Mouse (Mus musculus) activated CD4-positive, CD25-positive, alpha-beta regulatory T cell (primary cell): Measurements from ENCODE around the gene Tagap. TPM values are rescaled to one million over a fixed set of nuclear protein-coding genes. Genes with fewer than 3 reads are reported as not detected.

ENCODE experiments used
- polyA plus RNA-seq, 2 experiments: library from polyadenylated mRNA; unstranded; fragments of 100-300 nt; shearing (Covaris generic); gene quantifications; one replicate each; pipeline ENCODE4 v1.2.1; 2017

Tagap gene
- polyA plus RNA-seq: 100 to 1,000 TPM in 1 of 2 experiments, 10 to 100 TPM in 1; 90.8 to 115 TPM

GRCm38 (mm10) chr17:7925413-7926160 is at the start of gene Tagap:
TSS of gene Tagap (plus strand) at chr17:7926000.

GRCm38 (mm10) chr17:7945117-7946052 is 19.6 kb downstream of the Tagap start, which contains the start of gene Rsph3a:
TSS of gene Rsph3a (plus strand) at chr17:7945614.

Other genes starting within 250 kb of the Tagap start
- gene Fndc1, start 98.7 kb upstream of the Tagap start, polyA plus RNA-seq: under 1 TPM in 1 of 2 experiments, not detected in 1; 0.21 TPM
- 10 to 100 TPM; 18.9 to 20.5 TPM for gene Rsph3a, start 19.6 kb downstream of the Tagap start, polyA plus RNA-seq
- gene Gm49673, start 221.8 kb downstream of the Tagap start, polyA plus RNA-seq: under 1 TPM; 0.16 to 0.68 TPM
- gene Rnaset2a, start 222.1 kb downstream of the Tagap start, polyA plus RNA-seq: 10 to 100 TPM; 62.0 to 99.3 TPM
- gene Fgfr1op, start 239.5 kb downstream of the Tagap start, polyA plus RNA-seq: 10 to 100 TPM; 15.8 to 25.0 TPM